Mouse (Mus musculus) ES-E14 (cell line): ENCODE data around the gene E130114P18Rik. TPM values are rescaled to one million over a fixed set of nuclear protein-coding genes. Genes with fewer than 3 reads are reported as not detected.
A peak's percentile ranks its signal among the peaks of the same experiment; 100 is the strongest.

ENCODE experiments used
- DNase-seq: peaks from one replicate; pipeline ENCODE4 v3.0.0-alpha.2; 2013; ENCODE audit warnings: low read depth, low spot score
- H3K27ac ChIP-seq: 2 replicates; pipeline ENCODE4 v1.5.1; 2012; ENCODE audit warnings: low read depth, mild to moderate bottlenecking, low read length, moderate library complexity, mixed read lengths; ENCODE audit not compliant: poor library complexity, insufficient read depth, severe bottlenecking
- H3K36me3 ChIP-seq: 2 replicates; pipeline ENCODE4 v1.6.1; 2012; ENCODE audit warnings: mild to moderate bottlenecking, low read length, moderate library complexity, mixed read lengths; ENCODE audit not compliant: control insufficient read depth, poor library complexity, insufficient read depth, severe bottlenecking
- H3K4me1 ChIP-seq, 2 experiments: fragments of 150-350 bp in 1 of 2; sonication (generic) in 1 of 2; 2 replicates each; pipeline ENCODE4 v1.6.1; 2012; ENCODE audit warnings: low read length in 2 of 2, mild to moderate bottlenecking in 1 of 2, mixed read lengths in 1 of 2; ENCODE audit not compliant: control insufficient read depth in 2 of 2, insufficient read depth in 2 of 2, poor library complexity in 1 of 2
- H3K4me3 ChIP-seq, 2 experiments: fragments of 150-350 bp in 1 of 2; sonication (generic) in 1 of 2; 2 replicates each; pipeline ENCODE4 v1.5.1; 2012; ENCODE audit warnings: low read length in 2 of 2, low read depth in 1 of 2, mild to moderate bottlenecking in 1 of 2, mixed read lengths in 1 of 2; ENCODE audit not compliant: insufficient read depth in 1 of 2, poor library complexity in 1 of 2, severe bottlenecking in 1 of 2
- H3K9ac ChIP-seq: 2 replicates; pipeline ENCODE4 v1.6.1; 2012; ENCODE audit warnings: low read depth, mild to moderate bottlenecking, low read length, mixed read lengths; ENCODE audit not compliant: poor library complexity, insufficient read depth, severe bottlenecking
- H3K9me3 ChIP-seq: fragments of 150-350 bp; sonication (generic); 2 replicates; pipeline ENCODE4 v1.6.1; 2012; ENCODE audit warnings: low read depth, mild to moderate bottlenecking, low read length; ENCODE audit not compliant: control insufficient read depth, insufficient read depth
- CHD2 ChIP-seq: IDR thresholded peaks from 2 replicates; pipeline ENCODE4 v1.6.1; 2014; ENCODE audit warnings: mild to moderate bottlenecking, low read depth, low read length, inconsistent platforms
- HCFC1 ChIP-seq: IDR thresholded peaks from 2 replicates; pipeline ENCODE4 v1.6.1; 2012; ENCODE audit warnings: low read length, inconsistent platforms, borderline replicate concordance; ENCODE audit not compliant: insufficient read depth
- MAFK ChIP-seq: IDR thresholded peaks from 2 replicates; pipeline ENCODE4 v1.6.1; 2014; ENCODE audit warnings: mild to moderate bottlenecking, low read depth, low read length, inconsistent platforms; ENCODE audit not compliant: insufficient read depth
- ZC3H11A ChIP-seq: IDR thresholded peaks from 2 replicates; pipeline ENCODE4 v1.6.1; 2012; ENCODE audit warnings: low read depth, mild to moderate bottlenecking, inconsistent platforms, low read length, borderline replicate concordance
- ZNF384 ChIP-seq: IDR thresholded peaks from 2 replicates; pipeline ENCODE4 v1.6.1; 2012; ENCODE audit warnings: low read depth, low read length, inconsistent platforms
- in situ Hi-C, 2 experiments: fragments of 600-800 bp; cut with MboI; formaldehyde crosslinking; loops; one replicate each; pipeline ENCODE4 v1.15.1; 2025; ENCODE audit warnings: low sequenced_read_pairs in 2 of 2, inconsistent platforms in 1 of 2; ENCODE audit not compliant: unreplicated experiment in 2 of 2
- total RNA-seq: library from RNA; depleted of rRNA; stranded (reverse); fragments of 300-350 nt; gene quantifications from 2 replicates; pipeline ENCODE4 v1.2.3, GENCODE M21; 2012

The E130114P18Rik gene
- total RNA-seq, 1 experiment = not detected

GRCm38 (mm10) chr4:97751483-97752251, 26.2 kb downstream of the E130114P18Rik start:
- no peak for DNase-seq
- peak overlapping the region; percentile 50; the same call in 1 of the 2 replicates for H3K9ac ChIP-seq
- no peak overlapping the region for H3K27ac ChIP-seq
- no peaks in the 10 kb centered on the region for H3K36me3 ChIP-seq
- H3K9me3 ChIP-seq = no peaks in the 10 kb centered on the region
- TF ChIP-seq ZNF384 (no peak), HCFC1 (no peak), CHD2 (no peak), MAFK (no peak), ZC3H11A (no peak)
- H3K4me3 ChIP-seq = peak overlapping the region; percentile 49 to 58
- H3K4me1 ChIP-seq = peaks cover 1 to 5% of the 10 kb centered on the region in 2 experiments; a peak in 2 of 4 replicates
- in situ Hi-C loops = no loop called here

- no peak overlapping the region for H3K9ac ChIP-seq
- DNase-seq = peak; percentile 87
- no peaks in the 10 kb centered on the region for H3K9me3 ChIP-seq
- no peaks in the 10 kb centered on the region for H3K36me3 ChIP-seq
- H3K4me3 ChIP-seq = peak overlapping the region; percentile 49 to 58; a peak in 3 of 4 replicates
- TF ChIP-seq MAFK = no peak
- TF ChIP-seq ZC3H11A = no peak; the same call in 1 of the 2 replicates
- TF ChIP-seq ZNF384 = no peak
- no peak for TF ChIP-seq CHD2
- TF ChIP-seq HCFC1 = no peak
- H3K27ac ChIP-seq = no peak overlapping the region
- peaks cover 1 to 5% of the 10 kb centered on the region in 2 experiments; a peak in 2 of 4 replicates for H3K4me1 ChIP-seq
- in situ Hi-C loops = no loop called here
Observed at GRCm38 (mm10) chr4:97751030-97751482, 26.8 kb downstream of the E130114P18Rik start.

GRCm38 (mm10) chr4:97750401-97750800, 27.5 kb downstream of the E130114P18Rik start:
- H3K36me3 ChIP-seq = no peaks in the 10 kb centered on the region
- H3K4me1 ChIP-seq = peaks cover 1 to 5% of the 10 kb centered on the region in 2 experiments; a peak in 2 of 4 replicates
- no peak overlapping the region for H3K4me3 ChIP-seq
- no peaks in the 10 kb centered on the region for H3K9me3 ChIP-seq
- in situ Hi-C loops = no loop called here
- H3K9ac ChIP-seq = no peak overlapping the region
- DNase-seq = no peak
- H3K27ac ChIP-seq = no peak overlapping the region
- no peak for TF ChIP-seq ZC3H11A
- TF ChIP-seq MAFK = no peak
- TF ChIP-seq HCFC1 = no peak
- no peak for TF ChIP-seq CHD2
- TF ChIP-seq ZNF384 = no peak

GRCm38 (mm10) chr4:97746106-97746900, 31.6 kb downstream of the E130114P18Rik start:
- Histone ChIP-seq H3K9me3 (no peaks in the 10 kb centered on the region), H3K9ac (peak overlapping the region; percentile 15; the same call in 1 of the 2 replicates), H3K27ac (no peak overlapping the region), H3K36me3 (no peaks in the 10 kb centered on the region), H3K4me1 (0 out of 4 replicates have a peak, but pooled peaks cover 0 to 1% of the 10 kb centered on the region in 2 experiments), H3K4me3 (peak overlapping the region; percentile 16 to 55; a peak in 3 of 4 replicates)
- TF ChIP-seq HCFC1 = no peak
- no peak for TF ChIP-seq MAFK
- no peak for TF ChIP-seq CHD2
- TF ChIP-seq ZNF384 = no peak
- TF ChIP-seq ZC3H11A = no peak
- no peak for DNase-seq
- in situ Hi-C loops = loop anchor here in 1 of 2 experiments (10.0 kb wide), 1 partner anchor 182 kb away; no protein-coding TSS in a partner anchor
